Mouse (Mus musculus) heart, postnatal 36 days (tissue): Measurements from ENCODE around the gene Ccr7. TPM values are rescaled to one million over a fixed set of nuclear protein-coding genes. Genes with fewer than 3 reads are reported as not detected.
A peak's percentile ranks its signal among the peaks of the same experiment; 100 is the strongest.

Experiments
- DNase-seq, 2 experiments: peaks; one replicate each; pipeline ENCODE4 v3.0.0; 2021 to 2022
- intact Hi-C: fragments of 180-260 bp; cut with DNase I; formaldehyde crosslinking; loops from one replicate; pipeline ENCODE4 v1.15.1; 2025
- total RNA-seq, 2 experiments: library from RNA; stranded (reverse); gene quantifications; 2 replicates each; pipeline ENCODE4 v1.2.3; 2021

Gene Ccr7
- total RNA-seq, 2 experiments from 2014 or later, result 0.38 to 0.58 TPM

DNA sequence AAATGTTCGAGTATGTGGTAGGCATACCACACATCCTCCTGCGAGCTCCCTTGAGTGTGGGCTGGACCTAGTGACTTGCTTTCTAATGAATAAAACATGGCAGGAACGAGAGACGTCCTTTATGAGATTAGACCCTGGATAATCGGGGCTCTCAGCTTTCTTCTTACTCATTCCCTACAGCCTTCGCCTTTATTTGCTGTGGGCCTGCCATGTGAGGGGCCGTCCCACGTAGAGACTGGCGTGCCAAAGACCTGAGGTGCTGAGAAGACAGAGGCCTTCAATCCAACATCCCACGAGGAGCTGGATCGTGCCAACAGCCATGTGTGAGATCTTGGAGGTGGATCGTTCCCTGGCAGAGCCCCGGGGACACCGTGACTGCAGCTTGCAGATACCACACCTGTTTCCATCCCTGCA, 33.7 kb downstream of the Ccr7 start:
- no peak for DNase-seq
- intact Hi-C loops, result no loop called here

DNA sequence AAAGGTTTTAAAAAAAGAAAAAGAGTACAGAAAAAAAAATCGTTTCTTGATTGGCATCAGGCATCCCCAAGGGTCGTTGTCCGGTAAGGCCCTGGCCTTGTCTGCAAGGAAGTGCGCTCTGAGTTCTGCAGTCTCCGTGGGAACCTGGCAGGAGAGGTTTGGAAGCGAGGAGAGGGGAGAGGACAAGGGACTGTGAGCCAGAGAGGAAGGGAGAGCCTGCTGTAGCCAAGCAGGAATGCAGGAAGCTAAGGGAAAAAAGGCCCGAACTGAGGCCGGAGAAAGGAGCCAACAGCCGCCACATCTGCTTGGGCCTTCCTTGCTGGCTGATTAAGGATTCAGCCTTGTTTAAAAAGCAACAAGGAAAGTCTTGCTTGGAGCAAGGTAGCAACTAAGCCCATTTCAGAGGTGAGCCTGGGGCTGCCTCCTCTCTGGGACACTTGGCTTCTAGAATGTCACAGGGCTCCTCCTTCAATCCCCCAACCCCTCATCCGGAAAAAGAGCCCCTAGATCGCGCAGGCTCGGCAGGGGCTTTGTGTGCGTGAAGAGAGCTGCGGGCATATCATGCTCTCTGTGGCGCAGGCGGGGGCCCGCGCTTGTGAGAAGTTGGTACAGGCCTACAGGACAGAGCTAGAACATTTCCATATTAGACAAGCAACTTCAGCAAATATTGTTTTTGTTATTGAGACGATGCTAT, 34.2 kb downstream of the Ccr7 start:
- intact Hi-C loops, result no loop called here

DNA sequence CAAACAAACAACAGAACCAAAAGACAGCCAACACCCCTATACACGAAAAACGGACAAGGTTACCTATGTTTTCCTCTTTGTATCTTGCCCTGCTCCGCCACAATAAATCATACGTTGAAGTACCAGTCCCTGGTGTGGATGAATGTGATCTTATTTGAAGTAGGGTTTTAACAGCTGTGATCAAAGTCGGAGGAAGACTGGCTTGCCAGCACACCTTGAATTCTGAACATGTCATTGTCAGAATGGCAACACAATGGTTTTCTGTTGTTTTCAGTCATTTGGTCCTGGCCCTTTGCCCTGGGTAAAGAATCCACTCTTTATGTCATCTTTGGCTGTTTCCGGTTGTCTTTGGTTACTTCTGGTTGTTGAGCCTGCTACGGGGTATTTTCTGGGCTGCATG, 35.9 kb downstream of the Ccr7 start:
- intact Hi-C loops, result no loop called here
- no peak for DNase-seq

More for the DNA sequence above, 34.2 kb downstream of the Ccr7 start:
- DNase-seq, result peak; percentile 37 to 48

DNA sequence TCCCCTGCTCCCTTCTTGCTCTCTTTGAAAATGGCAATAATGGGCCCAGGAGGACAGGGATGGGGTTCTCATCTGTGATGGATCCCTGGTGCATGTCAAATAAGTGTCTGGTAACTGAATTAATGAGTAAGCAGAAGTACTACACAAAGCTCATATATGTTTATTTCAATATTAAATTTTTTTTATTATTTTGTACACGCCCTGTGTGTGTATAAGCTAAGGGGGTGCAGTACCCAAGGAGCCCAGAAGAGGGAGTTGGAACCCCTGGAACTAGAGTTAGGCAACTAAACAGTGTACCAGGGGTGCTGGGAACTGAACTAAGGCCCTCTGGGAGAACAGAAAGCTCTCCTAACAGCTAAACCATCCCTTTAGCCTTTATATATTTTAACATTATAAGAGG, 36.5 kb downstream of the Ccr7 start:
- DNase-seq, result no peak
- intact Hi-C loops, result no loop called here

DNA sequence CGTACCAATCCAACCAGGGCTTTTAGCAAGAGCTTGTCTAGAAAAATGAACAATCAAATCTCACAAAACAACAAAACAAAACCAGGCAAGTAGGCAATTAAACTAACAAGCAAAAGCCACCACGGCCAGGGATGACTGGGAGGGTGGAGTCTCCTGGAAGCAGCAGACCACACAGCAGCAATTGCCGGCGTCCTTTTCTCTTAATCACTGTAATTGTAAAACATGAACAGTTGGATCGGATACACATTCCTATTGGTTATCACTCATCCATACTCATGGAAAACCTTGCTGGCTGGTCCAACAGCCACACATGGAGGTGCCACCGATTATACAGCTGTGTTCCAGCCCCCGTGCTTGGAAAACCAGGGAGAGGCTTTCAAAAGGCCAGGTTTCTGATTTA, 37.0 kb downstream of the Ccr7 start:
- DNase-seq, result no peak
- intact Hi-C loops, result no loop called here

DNA sequence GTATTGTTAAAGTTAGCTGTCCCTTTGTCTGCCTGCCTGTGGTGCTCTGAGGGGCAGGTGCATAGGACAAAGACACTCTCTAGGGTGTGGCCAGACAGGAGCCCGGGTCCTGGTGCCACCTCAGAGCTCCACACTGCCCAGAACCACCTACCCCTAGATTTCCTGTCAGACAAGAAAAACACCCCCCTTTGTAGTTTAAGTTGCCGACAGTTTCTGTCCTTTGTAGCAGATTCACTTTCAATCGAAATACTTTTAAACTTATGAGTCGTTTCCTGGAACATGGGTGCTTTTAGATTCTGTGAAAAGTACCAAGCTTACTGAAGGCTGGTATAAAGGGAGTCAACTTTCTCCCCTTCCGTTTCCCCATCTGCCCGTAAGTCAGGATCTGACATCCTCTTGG, 38.9 kb downstream of the Ccr7 start:
- intact Hi-C loops, result no loop called here
- DNase-seq, result no peak

DNA sequence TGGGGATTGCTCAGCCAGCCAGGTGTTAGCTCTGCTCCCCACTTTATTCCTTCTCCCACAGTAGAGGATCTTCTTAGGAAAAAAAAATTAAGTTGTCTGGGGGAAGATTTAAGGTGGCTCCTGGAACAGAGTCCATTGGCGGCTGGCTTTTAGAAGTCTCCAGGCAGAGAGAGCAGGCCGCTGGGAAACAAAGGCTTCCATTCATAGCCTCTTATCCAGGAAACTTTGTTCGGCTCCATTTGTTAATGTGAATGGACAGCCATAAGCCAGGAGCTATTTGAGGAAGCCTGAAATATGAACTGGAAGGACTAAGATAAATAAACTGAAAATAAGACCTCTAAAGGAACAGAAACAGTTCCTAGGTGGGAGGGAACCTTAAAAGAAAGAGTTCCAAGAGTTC, 41.8 kb downstream of the Ccr7 start:
- intact Hi-C loops, result no loop called here
- no peak for DNase-seq

DNA sequence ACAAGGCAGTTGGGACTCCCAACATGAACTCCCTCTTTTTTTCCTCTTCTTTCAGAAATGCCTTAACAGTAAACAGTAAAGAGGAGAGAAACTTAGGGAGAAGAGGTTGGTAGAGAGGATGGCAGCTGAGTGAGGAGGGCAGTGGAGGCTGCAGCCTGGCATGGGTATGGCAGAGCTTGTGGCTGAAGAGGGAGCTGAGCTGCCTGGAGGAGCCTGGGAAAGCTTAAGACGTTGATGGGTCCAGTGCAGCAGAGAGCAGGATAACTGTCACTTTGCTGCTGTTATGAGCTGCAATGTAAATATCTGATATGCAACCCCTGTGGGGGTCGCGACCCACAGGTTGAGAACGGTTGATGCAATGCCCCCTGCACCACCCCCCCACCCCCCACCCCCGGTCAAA, 42.2 kb downstream of the Ccr7 start:
- intact Hi-C loops, result no loop called here
- DNase-seq, result no peak

DNA sequence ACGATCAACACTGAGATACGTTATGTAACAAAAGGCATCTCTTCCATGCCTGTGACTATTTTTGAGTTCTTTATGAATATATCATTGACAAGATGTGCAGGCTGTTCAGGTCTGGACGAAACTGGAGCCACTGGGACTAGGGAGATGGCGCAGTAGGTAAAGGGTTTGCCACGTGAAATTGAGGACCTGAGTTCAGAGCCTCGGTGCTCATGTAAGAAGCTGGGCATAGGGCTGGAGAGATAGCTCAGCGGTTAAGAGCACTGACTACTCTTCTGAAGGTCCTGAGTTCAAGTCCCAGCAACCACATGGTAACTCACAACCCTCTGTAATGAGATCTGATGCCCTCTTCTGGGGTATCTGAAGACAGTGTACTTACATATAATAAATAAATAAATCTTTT, 43.2 kb downstream of the Ccr7 start:
- DNase-seq, result no peak
- intact Hi-C loops, result no loop called here

DNA sequence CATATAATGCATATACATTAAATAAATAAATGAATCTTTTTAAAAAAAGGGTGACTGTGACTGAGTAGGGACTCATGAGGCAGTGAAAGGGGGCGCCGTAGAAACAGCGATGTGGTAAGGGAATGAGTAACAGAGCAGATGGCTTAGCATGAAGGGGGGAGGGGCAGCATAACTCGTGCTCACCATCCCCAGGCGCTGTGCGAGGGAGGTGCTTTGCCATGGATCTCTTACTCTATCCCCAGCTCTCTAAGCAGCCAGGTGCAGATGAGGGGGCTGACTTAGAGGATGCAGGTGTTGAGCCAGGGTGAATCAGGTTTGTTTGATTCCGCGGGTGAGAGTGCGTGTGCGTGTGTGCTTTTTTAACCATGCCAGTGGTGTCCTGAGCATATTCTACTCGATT, 43.7 kb downstream of the Ccr7 start:
- DNase-seq, result no peak
- intact Hi-C loops, result no loop called here

DNA sequence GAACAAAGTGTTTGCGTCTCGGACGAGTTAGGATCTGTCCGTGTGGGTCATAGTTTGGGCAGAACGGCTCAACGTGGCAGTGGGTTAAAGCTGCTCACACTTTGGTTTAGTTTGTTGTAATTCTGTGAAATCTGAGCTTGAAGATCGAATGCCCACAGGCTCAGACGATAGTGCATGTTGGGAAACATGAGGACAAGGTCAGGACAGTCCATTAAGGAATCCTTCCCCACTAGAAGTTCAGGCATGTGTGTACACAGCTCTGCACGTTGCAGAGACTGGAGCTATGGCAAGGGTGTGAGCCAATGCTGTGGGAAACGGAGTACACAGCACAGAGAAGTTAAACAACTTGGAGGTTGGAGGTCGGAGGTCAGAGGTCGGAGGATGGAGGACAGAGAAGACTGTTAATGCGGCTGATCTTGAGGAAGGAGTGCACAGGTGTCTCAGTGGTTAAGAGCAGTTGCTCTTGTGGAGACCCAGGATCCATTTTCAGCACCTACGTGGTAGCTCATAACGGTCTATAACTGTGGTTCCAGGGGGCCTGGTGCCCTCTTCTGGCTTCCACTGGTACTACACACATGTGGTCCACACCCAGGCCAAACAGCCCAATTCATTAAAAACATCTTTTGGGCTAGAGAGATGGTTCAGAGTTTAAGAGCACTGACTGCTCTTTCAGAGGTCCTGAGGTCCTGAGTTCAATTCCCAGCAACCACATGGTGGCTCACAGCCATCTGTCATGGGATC, 44.3 kb downstream of the Ccr7 start:
- intact Hi-C loops, result no loop called here
- no peak for DNase-seq

DNA sequence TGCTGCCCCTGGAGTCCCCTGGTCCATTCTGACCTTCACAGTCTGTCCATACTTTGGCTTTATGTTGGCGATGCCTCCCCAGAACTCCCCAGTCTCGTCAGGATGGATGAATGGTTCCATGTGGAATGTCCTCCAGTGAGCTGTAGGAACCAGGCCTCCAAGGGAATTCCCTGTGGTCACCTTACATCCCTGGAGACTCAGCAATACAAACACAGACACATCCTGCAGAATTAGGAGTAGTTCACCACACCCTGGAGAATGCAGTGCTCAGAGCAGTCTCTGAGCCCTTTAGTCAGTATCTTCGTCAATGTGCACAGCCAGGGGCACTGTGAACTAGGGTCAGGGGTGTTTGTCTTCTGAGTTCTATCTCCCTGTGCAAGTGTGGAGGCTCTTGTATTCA, 46.6 kb downstream of the Ccr7 start:
- intact Hi-C loops, result no loop called here

DNA sequence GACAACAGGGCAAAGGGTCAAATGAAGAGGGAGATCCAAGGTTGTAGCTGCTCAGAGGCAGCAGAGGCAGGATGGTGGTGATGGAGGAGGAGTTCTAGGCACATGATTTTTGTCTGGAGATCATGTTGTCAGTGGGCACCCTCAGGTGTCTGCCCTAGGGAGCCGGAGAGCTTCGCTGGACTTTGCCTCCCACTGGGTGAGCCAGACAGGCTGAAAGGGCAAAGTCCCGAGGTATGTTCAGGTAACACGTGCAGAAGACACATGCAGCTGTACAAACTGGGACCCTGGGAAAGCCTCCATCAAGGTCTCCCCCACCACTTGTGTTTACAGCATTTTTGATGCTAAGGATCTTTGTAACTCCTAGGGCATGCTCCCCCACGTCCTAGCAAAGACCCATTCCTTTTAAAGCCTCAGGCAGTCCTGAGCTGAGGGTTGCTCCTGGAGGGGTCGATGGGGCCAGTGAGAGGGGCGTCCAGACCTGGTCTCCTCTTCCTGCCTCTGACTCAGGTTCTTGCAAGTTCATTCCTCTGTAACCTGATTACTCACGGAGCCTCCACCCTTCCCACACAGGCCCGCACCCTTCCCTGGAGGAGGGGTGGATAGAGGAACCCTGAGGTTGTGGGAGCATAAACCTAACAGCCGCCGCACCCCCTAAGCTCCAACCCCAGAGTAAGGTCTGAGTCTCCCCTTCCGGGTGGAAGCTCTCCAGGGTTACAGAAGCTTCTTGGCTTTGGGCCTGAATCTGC, 48.7 kb downstream of the Ccr7 start:
- no peak for DNase-seq
- intact Hi-C loops, result no loop called here

More for the DNA sequence above, 46.6 kb downstream of the Ccr7 start:
- DNase-seq, result no peak

DNA sequence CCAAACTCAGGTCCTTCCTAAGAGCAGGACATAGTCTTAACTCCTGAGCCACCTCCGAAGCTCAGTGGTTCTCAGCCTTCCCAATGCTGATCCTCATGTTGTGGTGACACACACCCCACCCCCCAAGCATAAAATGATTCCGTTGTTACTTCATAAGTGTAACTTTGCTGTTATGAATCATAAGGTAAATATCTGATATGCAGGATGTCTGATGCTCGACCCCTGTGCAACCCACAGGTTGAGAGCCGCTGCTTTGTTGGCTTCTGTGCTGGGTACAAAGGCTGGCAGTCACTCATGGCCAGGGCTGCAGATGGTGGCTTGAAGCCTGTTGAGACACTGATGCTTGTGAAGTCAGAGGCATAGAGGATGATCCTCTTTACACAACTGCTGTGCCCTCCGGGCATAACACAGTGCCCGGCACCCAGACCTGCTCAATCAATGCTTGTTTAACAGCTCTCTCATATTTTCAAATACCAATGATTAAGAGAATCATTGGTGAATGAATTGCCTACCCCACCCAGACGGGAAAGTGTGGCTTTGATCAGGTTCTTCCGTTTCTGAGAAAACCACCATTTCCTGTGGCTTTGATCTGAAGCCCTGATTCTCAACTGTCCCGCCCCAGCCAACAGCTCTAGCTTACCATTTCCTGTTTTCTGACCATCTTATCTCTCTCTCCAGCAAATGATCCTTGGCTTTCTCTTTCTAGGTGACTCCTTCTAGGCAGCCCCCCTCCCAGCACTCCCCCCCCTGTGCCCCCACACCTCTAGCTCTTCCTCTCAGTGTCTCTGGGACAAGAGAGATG, 50.1 kb downstream of the Ccr7 start:
- intact Hi-C loops, result no loop called here

DNA sequence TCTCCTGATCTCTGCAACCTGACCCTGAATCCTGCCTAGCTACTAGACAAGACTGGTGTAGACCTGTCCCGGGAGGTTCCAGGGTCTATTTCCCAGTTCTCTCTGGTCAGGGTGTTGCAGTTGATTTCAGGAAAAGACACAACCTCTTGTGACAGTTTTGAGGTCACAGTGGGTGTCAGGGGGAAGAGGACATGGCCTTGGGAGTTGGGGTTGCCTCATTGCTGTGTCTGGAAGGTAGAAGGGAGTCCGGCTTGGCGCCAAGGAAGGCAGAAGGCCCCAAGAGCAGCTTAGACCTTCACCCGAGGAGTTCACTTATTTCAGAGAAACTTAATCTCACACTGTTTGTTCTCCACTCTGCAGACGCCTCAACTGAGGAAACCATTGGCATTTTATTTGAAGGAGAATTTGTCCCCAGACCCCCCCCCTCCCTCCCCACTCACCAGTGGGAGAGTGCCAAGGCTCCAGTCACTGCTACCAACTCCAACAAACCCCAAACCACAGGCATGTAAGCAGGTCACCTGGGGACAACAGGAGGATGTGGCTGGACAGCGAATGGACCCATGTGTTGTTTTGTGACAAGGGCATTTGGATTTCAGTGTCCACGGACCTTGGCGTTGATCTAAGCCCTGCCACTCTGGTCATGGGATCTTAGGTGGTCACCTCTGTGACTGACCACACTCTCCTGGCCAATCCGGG, 52.2 kb downstream of the Ccr7 start:
- no peak for DNase-seq
- intact Hi-C loops, result no loop called here

More for the DNA sequence above, 50.1 kb downstream of the Ccr7 start:
- DNase-seq, result no peak

DNA sequence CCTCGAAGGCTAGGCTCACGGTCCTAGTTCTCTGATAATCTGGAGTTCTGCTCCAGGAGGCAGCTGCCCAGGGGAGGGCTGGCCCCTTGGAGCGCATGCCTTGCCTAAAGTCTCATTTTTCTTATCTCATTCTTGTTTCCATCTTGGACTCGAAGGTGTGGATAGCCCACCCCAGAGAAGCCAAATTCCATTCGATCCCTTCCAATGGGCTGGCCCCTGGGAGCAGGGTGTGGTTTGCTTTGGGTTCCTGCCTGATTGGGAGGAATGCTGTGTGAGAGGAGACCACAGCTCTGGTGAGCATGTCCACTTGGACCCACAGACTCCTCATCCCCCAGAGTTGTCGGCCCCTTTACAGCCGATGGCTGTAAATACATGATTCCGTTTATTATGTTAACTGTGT, 53.2 kb downstream of the Ccr7 start:
- intact Hi-C loops, result no loop called here
- DNase-seq, result no peak

DNA sequence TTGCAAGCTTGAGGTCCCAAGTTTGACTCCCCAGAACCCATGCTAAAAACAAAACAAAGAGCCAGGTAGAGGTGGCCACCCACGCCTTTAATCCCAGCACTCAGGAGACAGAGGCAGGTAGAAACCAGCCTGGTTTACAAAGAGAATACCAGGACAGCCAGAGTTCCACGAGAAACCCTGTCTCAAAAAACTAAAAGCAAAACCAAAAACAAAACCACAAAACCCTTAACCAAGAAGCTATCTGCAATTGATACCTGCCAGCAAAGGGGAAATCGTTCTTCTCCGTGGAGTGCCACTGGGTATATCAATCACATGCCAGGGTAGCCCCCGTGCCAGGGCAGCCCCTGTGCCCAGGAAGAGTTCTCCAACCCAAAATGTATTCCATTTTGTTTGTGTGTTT, 54.7 kb downstream of the Ccr7 start:
- intact Hi-C loops, result no loop called here
- no peak for DNase-seq

DNA sequence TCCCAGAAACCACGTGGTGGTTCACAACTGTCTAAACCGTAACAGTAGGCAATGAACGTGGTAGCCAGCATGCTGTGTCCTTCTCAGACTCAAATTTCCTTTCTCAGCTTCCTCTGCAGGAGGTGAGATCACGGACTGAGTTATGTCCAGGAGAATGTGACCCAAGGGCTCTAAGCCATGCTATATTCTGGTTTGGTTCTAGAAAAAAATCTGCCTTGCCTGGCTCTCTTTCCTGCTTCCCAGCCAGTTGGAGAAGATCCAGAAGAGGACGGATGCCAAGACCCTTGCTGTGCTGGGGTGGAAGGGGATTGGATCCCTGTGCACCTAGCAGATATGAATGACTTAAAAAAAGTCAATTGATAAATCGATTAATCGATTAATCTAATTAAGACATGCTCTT, 55.4 kb downstream of the Ccr7 start:
- peak in 1 of 2 experiments; percentile 31 for DNase-seq
- intact Hi-C loops, result no loop called here

DNA sequence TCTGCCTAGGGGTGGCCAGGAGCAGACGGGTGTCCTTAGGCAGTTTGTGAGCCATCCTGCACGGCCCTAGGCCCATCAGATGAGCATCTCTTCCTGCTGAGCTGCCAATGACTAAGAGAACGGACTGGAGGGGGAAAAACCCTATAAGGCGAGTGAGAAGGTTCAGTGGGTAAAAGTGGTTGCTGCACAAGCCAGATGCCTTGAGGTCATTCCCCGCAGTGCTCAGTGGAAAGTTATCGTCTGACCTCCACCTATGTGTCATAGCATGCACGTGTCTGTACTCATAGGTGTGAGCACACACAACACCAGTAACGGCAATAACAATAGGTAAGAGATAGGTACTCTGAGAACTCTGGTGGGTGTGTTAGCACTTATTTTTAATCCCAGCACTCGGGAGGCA, 56.0 kb downstream of the Ccr7 start:
- intact Hi-C loops, result no loop called here
- no peak for DNase-seq
